Mouse (Mus musculus) spleen, adult 2 months (tissue): Measurements from ENCODE around the gene Srrt. TPM values are rescaled to one million over a fixed set of nuclear protein-coding genes. Genes with fewer than 3 reads are reported as not detected.

Experiments used
- DNase-seq, 2 experiments: peaks; one replicate each; pipeline versions ENCODE4 v3.0.0 to v3.0.0-alpha.2; 2012 to 2021; ENCODE audit warnings: low spot score in 2 of 2, low read depth in 1 of 2
- H3K27ac ChIP-seq: fragments of 200-500 bp; 2 replicates; pipeline ENCODE4 v1.5.1; 2012; ENCODE audit warnings: low read length, inconsistent platforms; ENCODE audit not compliant: insufficient read depth
- H3K27me3 ChIP-seq: fragments of 200-500 bp; 2 replicates; pipeline ENCODE4 v1.6.1; 2012; ENCODE audit warnings: mild to moderate bottlenecking, moderate library complexity, low read length, inconsistent platforms; ENCODE audit not compliant: control insufficient read depth, insufficient read depth
- H3K36me3 ChIP-seq: fragments of 200-500 bp; 2 replicates; pipeline ENCODE4 v1.6.1; 2012; ENCODE audit warnings: mild to moderate bottlenecking, low read length, inconsistent platforms; ENCODE audit not compliant: control insufficient read depth, insufficient read depth
- H3K4me1 ChIP-seq: fragments of 200-500 bp; 2 replicates; pipeline ENCODE4 v1.6.1; 2011; ENCODE audit warnings: inconsistent platforms; ENCODE audit not compliant: control insufficient read depth, insufficient read depth, insufficient read length
- H3K4me3 ChIP-seq: fragments of 200-500 bp; 2 replicates; pipeline ENCODE4 v1.5.1; 2011; ENCODE audit warnings: mild to moderate bottlenecking, inconsistent platforms; ENCODE audit not compliant: insufficient read depth, insufficient read length; ENCODE audit errors: extremely low read depth
- CTCF ChIP-seq: fragments of 200-500 bp; IDR thresholded peaks from 2 replicates; pipeline ENCODE4 v1.5.1; 2011; ENCODE audit warnings: mild to moderate bottlenecking, inconsistent platforms; ENCODE audit not compliant: insufficient read depth, insufficient read length, insufficient replicate concordance; ENCODE audit errors: extremely low read depth
- POLR2A ChIP-seq: fragments of 200-500 bp; IDR thresholded peaks from 2 replicates; pipeline ENCODE4 v1.6.1; 2011; ENCODE audit warnings: low read depth, low read length, inconsistent platforms
- WGBS: fragments of 180-500 bp; shearing (Covaris S2); methylation state at CpG from one replicate; pipeline ENCODE4 v1.1.7; 2018; 5-methylcytosine and 5-hydroxymethylcytosine counted together
- polyA plus RNA-seq: library from polyadenylated mRNA; depleted of rRNA; stranded (reverse); fragments of >200 nt; gene quantifications from 2 replicates; pipeline ENCODE4 v1.2.3, GENCODE M21; 2012; rRNA removed

Srrt gene
- polyA plus RNA-seq, 1 experiment = 172 TPM

GRCm38 (mm10) chr5:137268131-137268910 lies 39.2 kb downstream of the Srrt start:
- TF ChIP-seq POLR2A (no peak), CTCF (no peak)
- H3K4me3 ChIP-seq = peak overlapping the region; percentile 41
- 0 out of 2 replicates have a peak overlapping the region, but pooled peaks have one; percentile 4 for H3K27ac ChIP-seq
- no peaks in the 10 kb centered on the region for H3K27me3 ChIP-seq
- no peaks in the 10 kb centered on the region for H3K36me3 ChIP-seq
- 3% methylated on average over 17 of the region's 18 CpGs for WGBS
- peak in 1 of 2 experiments; percentile 53 for DNase-seq
- H3K4me1 ChIP-seq = peaks cover 7% of the 10 kb centered on the region; the same call in 1 of the 2 replicates

GRCm38 (mm10) chr5:137264787-137265186 lies 42.7 kb downstream of the Srrt start:
- peaks cover 7% of the 10 kb centered on the region; the same call in 1 of the 2 replicates for H3K4me1 ChIP-seq
- no peak overlapping the region for H3K4me3 ChIP-seq
- WGBS = 81% methylated on average over 11 of the region's 11 CpGs
- H3K27me3 ChIP-seq = no peaks in the 10 kb centered on the region
- TF ChIP-seq CTCF (no peak), POLR2A (no peak)
- H3K36me3 ChIP-seq = no peaks in the 10 kb centered on the region
- no peak for DNase-seq
- H3K27ac ChIP-seq = no peak overlapping the region

GRCm38 (mm10) chr5:137263897-137264720 lies 43.4 kb downstream of the Srrt start:
- H3K4me3 ChIP-seq = no peak overlapping the region
- no peak overlapping the region for H3K27ac ChIP-seq
- H3K36me3 ChIP-seq = no peaks in the 10 kb centered on the region
- TF ChIP-seq CTCF = no peak
- no peak for TF ChIP-seq POLR2A
- no peak for DNase-seq
- WGBS = 59% methylated on average over 14 of the region's 14 CpGs
- no peaks in the 10 kb centered on the region for H3K27me3 ChIP-seq
- H3K4me1 ChIP-seq = peaks cover 7% of the 10 kb centered on the region; the same call in 1 of the 2 replicates

Other genes starting within 250 kb of the Srrt start
- 1.6 and 2.1 TPM in 2 replicates for gene Serpine1, start 235.4 kb downstream of the Srrt start, polyA plus RNA-seq
- gene Trim56, start 191.5 kb downstream of the Srrt start, polyA plus RNA-seq = 26.6 and 28.6 TPM in 2 replicates
- 0.07 TPM in 1 of 2 replicates, not detected in the other for gene Muc3, start 158.4 kb downstream of the Srrt start, polyA plus RNA-seq
- gene Muc3a, start 95.3 kb downstream of the Srrt start, polyA plus RNA-seq = 2.6 and 4.0 TPM in 2 replicates
- gene Ache, start 20.2 kb downstream of the Srrt start, polyA plus RNA-seq = 23.1 and 24.1 TPM in 2 replicates
- 10.3 and 11.1 TPM in 2 replicates for gene Ufsp1, start 13.0 kb downstream of the Srrt start, polyA plus RNA-seq
- gene Trip6, start 6.7 kb upstream of the Srrt start, polyA plus RNA-seq = 19.8 and 20.6 TPM in 2 replicates
- 25.8 and 29.7 TPM in 2 replicates for gene Slc12a9, start 25.9 kb upstream of the Srrt start, polyA plus RNA-seq
- 13.5 and 14.8 TPM in 2 replicates for gene Ephb4, start 42.4 kb upstream of the Srrt start, polyA plus RNA-seq
- gene Zan, start 169.4 kb upstream of the Srrt start, polyA plus RNA-seq = 0.02 and 0.06 TPM in 2 replicates
- 26.6 and 40.1 TPM in 2 replicates for gene Pop7, start 194.8 kb upstream of the Srrt start, polyA plus RNA-seq
- gene Gigyf1, start 210.9 kb upstream of the Srrt start, polyA plus RNA-seq = 40.3 and 49.8 TPM in 2 replicates
- gene Epo, start 225.6 kb upstream of the Srrt start, polyA plus RNA-seq = not detected in 2 replicates
- gene Gnb2, start 225.8 kb upstream of the Srrt start, polyA plus RNA-seq = 762 and 932 TPM in 2 replicates
- gene Actl6b, start 245.8 kb upstream of the Srrt start, polyA plus RNA-seq = not detected in 2 replicates